ENCODE assay signal across 23 mouse cellular contexts in genomic region chr11:101807266-101807665, GRCm38 (mm10). TPM values are rescaled to one million over a fixed set of nuclear protein-coding genes. Genes with fewer than 3 reads are reported as not detected.
DNase-seq lines count a peak whose midpoint lies in the region; ATAC-seq and TF ChIP-seq lines count a peak whose summit lies in the region.
"Had no signal": no experiment of that assay in that cellular context is flagged by ENCODE, and none has a peak within 500 bp of the region (broad histone marks: within the 10 kb centered on the region; RNA-seq: fewer than 3 reads in every experiment).

No protein-coding gene starts in this region.

- 84% methylated on average over 10 of the region's 10 CpGs for WGBS in hindbrain, embryonic 16.5 days
- WGBS in cerebellum, adult 2 months = 88% methylated on average over 10 of the region's 10 CpGs

- in situ Hi-C loops in Patski (cut with MboI; ENCODE audit: low pct_unique_long_range_greater_than_20kb) = no loop called here

- no peaks in the 10 kb centered on the region for H3K36me3 ChIP-seq in hindbrain, embryonic 16.5 days (ENCODE audit: control insufficient read depth, insufficient read depth, low read length)
- H3K36me3 ChIP-seq: limb, embryonic 12.5 days; liver, embryonic 13.5 days; lung, embryonic 15.5 days; midbrain, embryonic 12.5 days; neural tube, embryonic 15.5 days had no signal

- TF ChIP-seq CTCF in Patski (IDR thresholded peaks at IDR 0.05) = no peak
- no peak for TF ChIP-seq CTCF in cerebellum, adult 2 months (IDR thresholded peaks at IDR 0.05; ENCODE audit: borderline replicate concordance, insufficient read depth, low read depth, low read length)

- no peaks in the 10 kb centered on the region for H3K4me1 ChIP-seq in hindbrain, embryonic 16.5 days (ENCODE audit: control insufficient read depth, insufficient read depth, low read depth, low read length)
- H3K4me1 ChIP-seq in cerebellum, adult 2 months (ENCODE audit: control insufficient read depth, insufficient read depth, low read length) = no peaks in the 10 kb centered on the region
- H3K4me1 ChIP-seq: forebrain, embryonic 13.5 days; liver, embryonic 13.5 days had no signal

- CTCF ChIA-PET in Patski (lab: Charles Lee) = interaction anchor here (1.2 to 13.3 kb wide), 5 partner anchors 16 to 163 kb away, joined by 3 to 239 read pairs (median 3); partner anchors contain the start of gene Dhx8

- no peak for TF ChIP-seq POLR2A in cerebellum, adult 2 months (IDR thresholded peaks at IDR 0.05; ENCODE audit: borderline replicate concordance, insufficient read depth, low read length)

- H3K27me3 ChIP-seq in Patski = no peaks in the 10 kb centered on the region
- H3K27me3 ChIP-seq in hindbrain, embryonic 16.5 days (replicated peaks; ENCODE audit: control insufficient read depth, insufficient read depth, low read length) = peaks cover 4% of the 10 kb centered on the region; the same call in 1 of the 2 replicates
- H3K27me3 ChIP-seq in cerebellum, adult 2 months (ENCODE audit: control insufficient read depth, insufficient read depth, low read length) = no peaks in the 10 kb centered on the region

- H3K9ac ChIP-seq in hindbrain, embryonic 16.5 days (ENCODE audit: low read depth, low read length) = no peak overlapping the region
- H3K9ac ChIP-seq: forebrain, embryonic 13.5 days; limb, embryonic 12.5 days; liver, embryonic 13.5 days; lung, embryonic 15.5 days; midbrain, embryonic 12.5 days; neural tube, embryonic 15.5 days had no signal

- no peaks in the 10 kb centered on the region for H3K9me3 ChIP-seq in hindbrain, embryonic 16.5 days (ENCODE audit: control insufficient read depth, low read length)
- H3K9me3 ChIP-seq: liver, embryonic 13.5 days; lung, embryonic 15.5 days; midbrain, embryonic 12.5 days; neural tube, embryonic 15.5 days had no signal

- no peak for DNase-seq in frontal cortex, postnatal 25 days (ENCODE audit: low spot score in 2 of 2)
- peak; percentile 47 to 58 for DNase-seq in right cerebral cortex, adult 2 months (ENCODE audit: low spot score in 2 of 2)
- DNase-seq in right cerebral cortex, postnatal 4 days = no peak
- DNase-seq in Patski (ENCODE audit: low read depth, low spot score) = peak; percentile 72
- peak; percentile 60 for DNase-seq in telencephalon, adult 2 months (ENCODE audit: low read depth, low spot score)
- DNase-seq in cerebellum, adult 2 months = no peak
- DNase-seq: adrenal gland, adult 8-10 months; B cell, adult 2 months; cerebellum, adult 11 months; gastrocnemius, postnatal 10 days; kidney, adult 9 months; kidney, postnatal 4 days; liver, embryonic 13.5 days; spleen, adult 18-20 months; thymus, postnatal 4 days had no signal

- POLR2A ChIA-PET in Patski (lab: Charles Lee) = interaction anchor here (1.0 kb wide), 1 partner anchor 48 kb away, joined by 4 read pairs; no protein-coding TSS in a partner anchor

- no peak overlapping the region for H3K27ac ChIP-seq in hindbrain, embryonic 16.5 days (ENCODE audit: low read depth, low read length)
- H3K27ac ChIP-seq in cerebellum, adult 2 months (ENCODE audit: insufficient read depth, low read length) = no peak overlapping the region
- H3K27ac ChIP-seq: forebrain, embryonic 13.5 days; limb, embryonic 12.5 days; liver, embryonic 13.5 days; lung, embryonic 15.5 days; midbrain, embryonic 12.5 days; neural tube, embryonic 15.5 days had no signal

- no peak overlapping the region for H3K4me3 ChIP-seq in hindbrain, embryonic 16.5 days (ENCODE audit: low read length)
- no peak overlapping the region for H3K4me3 ChIP-seq in cerebellum, adult 2 months (replicated peaks; ENCODE audit: insufficient read depth, low read depth, low read length)
- H3K4me3 ChIP-seq: forebrain, embryonic 13.5 days; limb, embryonic 12.5 days; liver, embryonic 13.5 days; lung, embryonic 15.5 days; midbrain, embryonic 12.5 days; neural tube, embryonic 15.5 days had no signal

- no peak overlapping the region for H3K4me2 ChIP-seq in hindbrain, embryonic 16.5 days (ENCODE audit: low read length)
- H3K4me2 ChIP-seq: forebrain, embryonic 13.5 days; limb, embryonic 12.5 days; liver, embryonic 13.5 days; lung, embryonic 15.5 days; midbrain, embryonic 12.5 days; neural tube, embryonic 15.5 days had no signal

- peak; percentile 91; the same call in 1 of the 2 replicates for ATAC-seq in frontal cortex, adult (ENCODE audit: low TSS enrichment)
- peak; percentile 75 for ATAC-seq in Patski
- no peak for ATAC-seq in hindbrain, embryonic 16.5 days
- ATAC-seq: forebrain, embryonic 13.5 days; inflammation-experienced regulatory T-cells, adult 6 months had no signal

RNA-seq across cellular contexts. Expression of gene Etv4, which starts 22.1 kb away (rescaled TPM):
- polyA plus RNA-seq in Patski (2021) = 51.2 TPM
- polyA plus RNA-seq in hindbrain, embryonic 16.5 days (2015; fragmentation: Nextera tagmentation; extraction: Ambion mirVana) = 21.7 and 21.8 TPM in 2 replicates
- 26.9 and 27.0 TPM in 2 replicates for polyA plus RNA-seq in cerebellum, adult 2 months (2012; rRNA removed)

Comparison
In these comparisons a context has a peak if more than half of its experiments do, and no peak if none do; other contexts are left out.
1. DNase-seq: peak in right cerebral cortex, adult 2 months (2 of 2), Patski (single experiment) and telencephalon, adult 2 months (single experiment); none in frontal cortex, postnatal 25 days (0 of 2), right cerebral cortex, postnatal 4 days (single experiment) and cerebellum, adult 2 months (0 of 2).